Mouse (Mus musculus): ENCODE measurements around the gene Upf1.

Upf1 gene

DNA sequence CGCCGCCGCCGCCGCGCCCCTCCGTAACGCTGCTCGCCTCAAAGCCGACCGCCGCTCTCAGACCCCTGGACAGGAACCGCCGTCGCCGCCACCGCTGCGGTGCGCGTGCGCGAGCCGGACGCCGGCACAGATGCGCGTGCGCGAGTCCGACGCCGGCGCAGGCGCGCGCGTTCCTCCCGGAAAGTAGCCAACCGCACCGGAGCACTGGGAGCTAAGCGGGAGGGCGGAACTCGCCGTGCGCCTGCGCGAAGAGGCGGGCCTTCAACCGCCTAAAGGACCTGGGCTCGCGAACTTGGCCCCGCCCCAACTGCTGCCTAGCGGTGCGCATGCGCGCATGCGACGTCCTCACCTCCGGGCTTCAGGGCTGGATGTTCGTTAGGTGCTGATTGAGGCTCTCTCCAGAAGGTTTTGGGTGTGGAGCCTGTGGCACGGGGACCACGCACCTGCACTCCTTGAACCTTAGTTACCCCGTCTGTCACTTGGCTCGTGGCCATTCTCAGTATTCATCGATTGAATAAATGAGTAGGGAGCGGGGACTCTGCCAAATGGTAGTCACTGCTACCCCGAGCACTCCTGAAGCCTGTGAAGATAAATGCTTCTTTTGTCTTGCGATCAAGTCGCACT lies at the start of gene Upf1:
TSS of gene Upf1 (minus strand) at position 85 of the 624 bp plus-strand sequence.
- DNase-seq (ENCODE audit: low spot score in 2 of 2) = peak; percentile 96 to 98

GRCm38 (mm10) chr8:70397611-70398563 lies 44.8 kb upstream of the Upf1 start:
- DNase-seq (ENCODE audit: low spot score in 2 of 2) = no peak

DNA sequence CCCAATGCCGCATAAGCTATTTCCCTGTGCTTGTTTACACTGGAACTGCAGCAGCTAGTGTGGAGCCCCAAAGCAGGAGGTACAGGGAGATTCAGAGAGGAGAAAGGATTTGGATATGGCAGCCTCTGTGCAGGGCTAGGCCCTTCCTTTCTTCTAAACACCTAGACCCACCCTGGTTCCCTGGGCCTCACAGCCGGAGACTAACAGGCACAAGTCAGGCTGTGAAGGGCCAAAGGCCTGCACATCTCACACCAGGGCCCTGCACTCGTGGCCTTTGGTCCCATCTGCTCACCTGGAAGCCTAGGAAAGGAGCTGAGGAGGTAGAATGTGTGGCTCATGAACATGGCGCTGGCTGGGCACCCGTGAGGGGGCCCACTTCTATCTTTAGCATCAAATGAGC lies 43.1 kb upstream of the Upf1 start:
- no peak for DNase-seq (ENCODE audit: low spot score in 2 of 2)

- DNase-seq (ENCODE audit: low spot score in 2 of 2) = no peak
Measured at GRCm38 (mm10) chr8:70395649-70396048, 42.6 kb upstream of the Upf1 start.

- no peak for DNase-seq (ENCODE audit: low spot score in 2 of 2)
Measured at GRCm38 (mm10) chr8:70394269-70394998, 41.4 kb upstream of the Upf1 start.

- no peak for DNase-seq (ENCODE audit: low spot score in 2 of 2)
Measured at GRCm38 (mm10) chr8:70393087-70393486, 40.0 kb upstream of the Upf1 start.

DNA sequence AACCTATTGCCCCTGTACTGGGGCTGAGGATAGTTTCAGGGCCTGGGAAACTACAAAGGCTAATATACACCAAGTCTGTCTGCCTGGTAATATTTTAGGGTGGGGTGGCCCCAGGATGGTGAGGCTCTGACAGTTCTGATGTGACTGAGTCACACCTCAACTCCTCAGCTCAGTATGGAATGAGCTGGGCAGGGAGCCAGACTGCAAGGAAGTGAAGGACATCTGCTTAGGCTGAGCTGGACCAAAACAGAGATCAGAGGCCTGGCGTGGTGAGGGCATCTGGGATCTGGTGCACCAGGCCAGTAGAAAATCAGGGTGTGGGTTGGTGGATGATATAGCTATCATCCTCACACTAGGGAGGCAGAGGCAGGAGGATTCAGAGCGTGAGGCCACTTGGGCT lies 36.6 kb upstream of the Upf1 start:
- DNase-seq (ENCODE audit: low spot score in 2 of 2) = no peak

GRCm38 (mm10) chr8:70383287-70383686 lies 30.2 kb upstream of the Upf1 start:
- peak in 1 of 2 experiments; percentile 78 for DNase-seq (ENCODE audit: low spot score in 2 of 2)

GRCm38 (mm10) chr8:70380069-70380468 lies 27.0 kb upstream of the Upf1 start:
- DNase-seq (ENCODE audit: low spot score in 2 of 2) = peak in 1 of 2 experiments; percentile 40

- no peak for DNase-seq (ENCODE audit: low spot score in 2 of 2)
Measured at GRCm38 (mm10) chr8:70377049-70377448, 24.0 kb upstream of the Upf1 start.

GRCm38 (mm10) chr8:70376275-70376741 lies 23.2 kb upstream of the Upf1 start:
- no peak for DNase-seq (ENCODE audit: low spot score in 2 of 2)

GRCm38 (mm10) chr8:70375212-70375859 lies 22.3 kb upstream of the Upf1 start:
- DNase-seq (ENCODE audit: low spot score in 2 of 2) = no peak

DNA sequence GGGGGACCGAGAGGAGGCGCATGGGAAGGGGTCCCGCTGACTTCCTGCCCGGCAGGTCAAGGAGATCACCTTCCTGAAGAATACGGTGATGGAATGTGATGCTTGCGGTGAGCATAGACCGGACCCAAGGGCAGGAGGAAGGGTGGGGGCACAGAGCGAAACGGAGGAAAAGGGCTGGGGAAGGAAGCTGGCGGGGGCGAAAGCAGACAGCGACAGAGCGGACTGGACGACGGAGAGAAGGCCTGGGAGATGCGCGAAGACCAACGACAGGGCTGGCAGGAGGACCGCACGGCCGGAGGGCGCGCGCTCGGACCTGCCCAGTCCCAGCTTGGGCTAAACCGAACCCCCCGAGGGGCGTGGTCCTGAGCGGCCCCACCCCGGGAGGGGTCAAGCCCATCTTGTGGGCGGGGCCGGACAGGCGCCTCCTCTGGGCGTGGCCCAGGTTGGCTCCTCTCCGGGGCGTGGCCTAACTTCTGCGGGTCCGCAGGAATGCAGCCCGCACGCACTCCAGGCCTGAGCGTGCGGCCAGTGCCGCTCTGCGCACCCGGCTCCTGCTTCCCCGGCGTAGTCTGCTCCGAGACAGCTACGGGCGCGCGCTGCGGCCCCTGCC lies 21.3 kb upstream of the Upf1 start:
- peak in 1 of 2 experiments; percentile 34 for DNase-seq (ENCODE audit: low spot score in 2 of 2)

- no peak for DNase-seq (ENCODE audit: low spot score in 2 of 2)
Measured at GRCm38 (mm10) chr8:70373397-70374317, 20.6 kb upstream of the Upf1 start, which contains the start of gene Comp. Gene Comp, plus strand, starts transcription at chr8:70373558.

- DNase-seq (ENCODE audit: low spot score in 2 of 2) = no peak
Measured at GRCm38 (mm10) chr8:70371951-70372350, 18.9 kb upstream of the Upf1 start.

GRCm38 (mm10) chr8:70370476-70370875 lies 17.4 kb upstream of the Upf1 start:
- DNase-seq (ENCODE audit: low spot score in 2 of 2) = no peak

DNA sequence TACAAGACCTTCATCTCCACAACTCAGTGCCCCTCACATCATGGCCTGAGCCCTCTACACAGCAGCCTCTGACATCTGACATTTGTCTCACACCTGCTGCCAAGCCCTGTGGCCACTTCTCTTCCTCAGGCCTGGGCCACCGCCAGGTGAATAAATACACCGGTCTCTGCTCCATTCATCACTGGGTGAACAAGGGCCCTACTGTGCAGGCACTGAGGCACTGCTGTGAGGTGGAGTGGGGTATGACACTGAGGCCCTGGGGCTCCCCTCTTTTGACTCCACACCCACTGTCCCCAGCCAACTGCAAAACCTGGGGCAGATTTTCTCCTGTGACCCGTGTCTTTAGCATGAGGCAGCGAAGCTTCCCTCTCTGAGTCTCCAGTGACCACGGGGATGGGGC lies 13.5 kb upstream of the Upf1 start:
- DNase-seq (ENCODE audit: low spot score in 2 of 2) = no peak

DNA sequence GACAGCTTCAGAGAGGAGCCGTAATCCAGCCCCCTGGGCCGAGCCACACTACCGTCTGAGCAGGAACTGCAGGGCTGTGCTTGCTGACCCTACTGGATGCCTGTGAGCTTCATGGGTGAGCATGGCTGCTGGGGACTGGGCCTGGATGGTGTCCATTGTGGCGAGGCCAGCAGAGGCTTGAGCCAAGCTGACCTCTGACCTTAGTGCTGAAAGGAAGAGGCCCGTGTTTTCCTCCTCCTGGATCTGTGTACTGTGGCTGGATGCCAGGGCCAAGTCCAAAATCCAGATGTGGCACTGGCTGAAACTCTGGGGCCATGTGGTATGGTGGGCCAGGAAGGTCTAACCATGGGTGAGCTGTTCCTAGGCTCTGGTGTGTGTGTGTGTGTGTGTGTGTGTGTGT lies 11.0 kb upstream of the Upf1 start:
- no peak for DNase-seq (ENCODE audit: low spot score in 2 of 2)

DNA sequence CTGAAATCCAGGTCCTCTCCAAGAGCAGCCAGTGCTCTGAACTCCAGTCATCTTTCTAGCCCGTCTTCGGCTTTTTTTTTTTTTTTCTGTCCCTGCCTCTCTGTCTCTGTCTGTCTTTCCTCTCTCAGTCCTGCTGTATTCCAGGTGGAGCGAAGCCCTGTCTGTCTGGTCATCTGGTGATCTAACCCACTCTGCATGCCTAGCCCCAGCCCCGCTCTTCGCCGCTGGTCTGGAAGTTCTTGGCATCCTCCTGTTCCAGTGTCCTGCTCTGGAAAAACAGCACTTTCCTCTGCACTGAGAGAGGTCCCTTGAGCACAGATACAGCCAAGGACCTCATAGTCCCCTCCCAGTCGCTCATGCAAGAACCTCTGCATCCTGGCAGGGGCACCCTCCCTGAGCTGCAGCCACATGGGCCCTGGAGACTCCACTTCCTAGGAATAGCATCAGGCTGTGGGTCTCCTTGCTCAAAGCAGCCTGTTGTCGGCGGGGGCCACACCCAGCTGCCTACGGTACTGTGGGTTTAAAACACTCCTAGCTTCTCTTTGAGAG lies 8.5 kb upstream of the Upf1 start:
- no peak for DNase-seq (ENCODE audit: low spot score in 2 of 2)

DNA sequence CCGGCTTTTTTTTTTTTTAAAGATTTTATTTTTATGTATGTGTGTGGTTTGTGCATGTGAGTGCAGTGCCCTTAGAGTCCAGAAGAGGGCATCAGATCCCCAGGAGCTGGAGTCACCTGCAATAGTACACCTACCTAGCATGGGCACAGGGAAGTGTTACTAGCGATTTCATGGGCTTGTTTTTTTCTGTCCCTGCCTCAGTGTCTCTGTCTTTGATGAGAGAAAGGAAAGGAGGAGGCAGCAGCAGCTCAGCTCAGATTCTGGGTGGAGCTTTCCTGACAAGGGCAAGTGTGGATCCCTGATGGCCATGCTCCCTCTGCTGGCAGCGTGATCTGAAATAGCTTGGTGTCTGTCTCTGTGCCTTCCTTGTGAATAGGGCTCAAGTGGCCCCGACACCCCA lies 7.7 kb upstream of the Upf1 start:
- DNase-seq (ENCODE audit: low spot score in 2 of 2) = no peak

All from left cerebral cortex, adult 9 months (tissue).